Comparison of ENCODE assay signal across 11 mouse cellular contexts in genomic region chr5:146846489-146846888, GRCm38 (mm10). TPM values are rescaled to one million over a fixed set of nuclear protein-coding genes. Genes with fewer than 3 reads are reported as not detected.
DNase-seq lines count a peak whose midpoint lies in the region; ATAC-seq and TF ChIP-seq lines count a peak whose summit lies in the region.
"Had no signal": no experiment of that assay in that cellular context is flagged by ENCODE, and none has a peak within 500 bp of the region (broad histone marks: within the 10 kb centered on the region; RNA-seq: fewer than 3 reads in every experiment).

No protein-coding gene starts in this region.

- H3K4me1 ChIP-seq in kidney, adult 2 months (ENCODE audit: control insufficient read depth, insufficient read depth, low read length), result peaks cover 5% of the 10 kb centered on the region; the same call in 1 of the 2 replicates
- peaks cover 20% of the 10 kb centered on the region for H3K4me1 ChIP-seq in embryonic facial prominence, embryonic 13.5 days
- no peaks in the 10 kb centered on the region for H3K4me1 ChIP-seq in intestine, postnatal 0 days (replicated peaks; ENCODE audit: control insufficient read depth, insufficient read depth, low read length)
- 0 out of 2 replicates have a peak, but pooled peaks cover 2% of the 10 kb centered on the region for H3K4me1 ChIP-seq in midbrain, postnatal 0 days (ENCODE audit: insufficient read depth, low read length)

- H3K27me3 ChIP-seq in kidney, adult 2 months (replicated peaks; ENCODE audit: control insufficient read depth, insufficient read depth, low read length), result no peaks in the 10 kb centered on the region
- no peaks in the 10 kb centered on the region for H3K27me3 ChIP-seq in embryonic facial prominence, embryonic 13.5 days
- no peaks in the 10 kb centered on the region for H3K27me3 ChIP-seq in intestine, postnatal 0 days (replicated peaks; ENCODE audit: control insufficient read depth, insufficient read depth, low read length)
- no peaks in the 10 kb centered on the region for H3K27me3 ChIP-seq in midbrain, postnatal 0 days (ENCODE audit: insufficient read depth, low read length)

- no peaks in the 10 kb centered on the region; the same call in 1 of the 2 replicates for H3K36me3 ChIP-seq in kidney, adult 2 months (ENCODE audit: control insufficient read depth, insufficient read depth, low read length)
- H3K36me3 ChIP-seq in embryonic facial prominence, embryonic 13.5 days, result no peaks in the 10 kb centered on the region
- H3K36me3 ChIP-seq in intestine, postnatal 0 days (ENCODE audit: control insufficient read depth, insufficient read depth), result no peaks in the 10 kb centered on the region
- no peaks in the 10 kb centered on the region for H3K36me3 ChIP-seq in midbrain, postnatal 0 days (ENCODE audit: insufficient read depth, low read length)

- peak overlapping the region; percentile 70 for H3K4me3 ChIP-seq in kidney, adult 2 months (ENCODE audit: insufficient read depth, low read depth, low read length)
- H3K4me3 ChIP-seq in embryonic facial prominence, embryonic 13.5 days, result peak overlapping the region; percentile 66; the same call in 1 of the 2 replicates
- peak overlapping the region; percentile 63; the same call in 1 of the 2 replicates for H3K4me3 ChIP-seq in intestine, postnatal 0 days (ENCODE audit: low read depth, low read length)
- peak overlapping the region; percentile 69; the same call in 1 of the 2 replicates for H3K4me3 ChIP-seq in midbrain, postnatal 0 days (ENCODE audit: low read depth, low read length)

- DNase-seq in kidney, adult 2 months, result peak; percentile 75
- no peak for DNase-seq in kidney, adult 18-20 months
- no peak for DNase-seq in midbrain, postnatal 0 days (ENCODE audit: low spot score)
- DNase-seq in adrenal gland, postnatal 10 days, result no peak
- no peak for DNase-seq in right cerebral cortex, adult 2 months (ENCODE audit: low spot score in 2 of 2)
- no peak for DNase-seq in thymus, postnatal 25 days
- DNase-seq: cerebellum, adult 11-12 months; gastrocnemius, postnatal 36 days had no signal

- H3K4me2 ChIP-seq in embryonic facial prominence, embryonic 13.5 days, result peak overlapping the region; percentile 98
- peak overlapping the region; percentile 99 for H3K4me2 ChIP-seq in intestine, postnatal 0 days (replicated peaks; ENCODE audit: low read depth)
- H3K4me2 ChIP-seq in midbrain, postnatal 0 days (ENCODE audit: low read depth, low read length, poor library complexity, severe bottlenecking), result peak overlapping the region; percentile 99; the same call in 1 of the 2 replicates

- TF ChIP-seq POLR2A in kidney, adult 2 months (IDR thresholded peaks at IDR 0.05; ENCODE audit: low read depth, low read length), result no peak

- peak overlapping the region; percentile 87 for H3K27ac ChIP-seq in kidney, adult 2 months (ENCODE audit: insufficient read depth, low read depth, low read length)
- H3K27ac ChIP-seq in embryonic facial prominence, embryonic 13.5 days, result 0 out of 2 replicates have a peak overlapping the region, but pooled peaks have one; percentile 41
- no peak overlapping the region; the same call in 1 of the 2 replicates for H3K27ac ChIP-seq in intestine, postnatal 0 days (ENCODE audit: low read depth, low read length)
- H3K27ac ChIP-seq in midbrain, postnatal 0 days (ENCODE audit: low read depth, low read length), result no peak overlapping the region
- H3K27ac ChIP-seq: liver, embryonic 14.5 days had no signal

- no peak for TF ChIP-seq CTCF in kidney, adult 2 months (conservative IDR thresholded peaks at IDR 0.05; ENCODE audit: insufficient read depth, insufficient read length, low read depth, low read length)
- no peak for TF ChIP-seq CTCF in intestine, postnatal 0 days (IDR thresholded peaks at IDR 0.05; ENCODE audit: low read depth)
- TF ChIP-seq CTCF in midbrain, postnatal 0 days (IDR thresholded peaks at IDR 0.05), result no peak

- ATAC-seq in embryonic facial prominence, embryonic 13.5 days (ENCODE audit: insufficient number of reproducible peaks, insufficient read depth, low FRiP score, low TSS enrichment, low read depth), result no peak
- no peak for ATAC-seq in intestine, postnatal 0 days
- no peak for ATAC-seq in midbrain, postnatal 0 days (ENCODE audit: low FRiP score)

- no peaks in the 10 kb centered on the region for H3K9me3 ChIP-seq in embryonic facial prominence, embryonic 13.5 days
- no peaks in the 10 kb centered on the region for H3K9me3 ChIP-seq in intestine, postnatal 0 days (ENCODE audit: control insufficient read depth)
- H3K9me3 ChIP-seq in midbrain, postnatal 0 days (ENCODE audit: low read length), result no peaks in the 10 kb centered on the region

- WGBS in kidney, adult 2 months, result 24% methylated on average over 2 of the region's 2 CpGs
- 29% methylated on average over 2 of the region's 2 CpGs for WGBS in embryonic facial prominence, embryonic 13.5 days
- 39% methylated on average over 2 of the region's 2 CpGs for WGBS in intestine, postnatal 0 days
- WGBS in midbrain, postnatal 0 days, result 74% methylated on average over 2 of the region's 2 CpGs

- H3K9ac ChIP-seq in embryonic facial prominence, embryonic 13.5 days, result peak overlapping the region; percentile 75; the same call in 1 of the 2 replicates
- no peak overlapping the region for H3K9ac ChIP-seq in intestine, postnatal 0 days (ENCODE audit: low read depth, low read length)
- H3K9ac ChIP-seq in midbrain, postnatal 0 days (replicated peaks; ENCODE audit: low read length, poor library complexity, severe bottlenecking), result no peak overlapping the region
- H3K9ac ChIP-seq: liver, embryonic 14.5 days had no signal

RNA-seq across cellular contexts. Expression of gene Rasl11a, which starts 1.6 kb away (rescaled TPM):
- polyA plus RNA-seq in kidney, adult 2 months (2012; rRNA removed), result 17.4 and 20.2 TPM in 2 replicates
- polyA plus RNA-seq in embryonic facial prominence, embryonic 13.5 days (2015; fragmentation: Nextera tagmentation; extraction: Ambion mirVana), result 12.4 and 14.6 TPM in 2 replicates
- polyA plus RNA-seq in intestine, postnatal 0 days (2015; fragmentation: Nextera tagmentation; extraction: Ambion mirVana), result 17.6 TPM in 2 replicates
- 14.6 and 18.3 TPM in 2 replicates for total RNA-seq in midbrain, postnatal 0 days (2014; rRNA removed)
- 17.8 and 18.8 TPM in 2 replicates for polyA plus RNA-seq in midbrain, postnatal 0 days (2015; fragmentation: Nextera tagmentation; extraction: Ambion mirVana)
- 1 to 10 TPM; 8.4 to 9.0 TPM for total RNA-seq in adrenal gland, postnatal 10 days (2021)

RNA-seq across cellular contexts. Expression of gene Rpl21, which starts 13.8 kb away (rescaled TPM):
- 54.5 and 98.3 TPM in 2 replicates for polyA plus RNA-seq in kidney, adult 2 months (2012; rRNA removed)
- polyA plus RNA-seq in embryonic facial prominence, embryonic 13.5 days (2015; fragmentation: Nextera tagmentation; extraction: Ambion mirVana), result 568 and 633 TPM in 2 replicates
- 426 and 430 TPM in 2 replicates for polyA plus RNA-seq in intestine, postnatal 0 days (2015; fragmentation: Nextera tagmentation; extraction: Ambion mirVana)
- total RNA-seq in midbrain, postnatal 0 days (2014; rRNA removed), result 217 and 224 TPM in 2 replicates
- polyA plus RNA-seq in midbrain, postnatal 0 days (2015; fragmentation: Nextera tagmentation; extraction: Ambion mirVana), result 328 and 334 TPM in 2 replicates
- 100 to 1,000 TPM; 288 to 299 TPM for total RNA-seq in adrenal gland, postnatal 10 days (2021)

RNA-seq across cellular contexts. Expression of gene Usp12, which starts 51.7 kb away (rescaled TPM):
- polyA plus RNA-seq in kidney, adult 2 months (2012; rRNA removed), result 15.8 and 18.9 TPM in 2 replicates
- 13.0 and 15.9 TPM in 2 replicates for polyA plus RNA-seq in embryonic facial prominence, embryonic 13.5 days (2015; fragmentation: Nextera tagmentation; extraction: Ambion mirVana)
- 21.7 and 24.0 TPM in 2 replicates for polyA plus RNA-seq in intestine, postnatal 0 days (2015; fragmentation: Nextera tagmentation; extraction: Ambion mirVana)
- 24.1 and 26.7 TPM in 2 replicates for total RNA-seq in midbrain, postnatal 0 days (2014; rRNA removed)
- 13.7 and 14.1 TPM in 2 replicates for polyA plus RNA-seq in midbrain, postnatal 0 days (2015; fragmentation: Nextera tagmentation; extraction: Ambion mirVana)
- 10 to 100 TPM; 26.3 to 30.0 TPM for total RNA-seq in adrenal gland, postnatal 10 days (2021)

Comparison
In these comparisons a context has a peak if more than half of its experiments do, and no peak if none do; other contexts are left out.
1. H3K27ac ChIP-seq: peak in kidney, adult 2 months (single experiment) and embryonic facial prominence, embryonic 13.5 days (single experiment); none in intestine, postnatal 0 days (single experiment) and midbrain, postnatal 0 days (single experiment).
2. Peak in every context shown above with its lines, with median percentiles within 50 percentile points of each other: H3K4me3 ChIP-seq and H3K4me2 ChIP-seq.